Mouse (Mus musculus) cerebellum, adult 2 months (tissue): Measurements from ENCODE around the gene Zbtb7a.

ENCODE experiments used
- CTCF ChIP-seq: fragments of 200-500 bp; IDR thresholded peaks from 2 replicates; pipeline ENCODE4 v1.5.1; 2011; ENCODE audit warnings: low read depth, mild to moderate bottlenecking, control low read depth, low read length, moderate library complexity, borderline replicate concordance; ENCODE audit not compliant: insufficient read depth
- POLR2A ChIP-seq: fragments of 200-500 bp; IDR thresholded peaks from 2 replicates; pipeline ENCODE4 v1.6.1; 2011; ENCODE audit warnings: low read length, control low read depth, borderline replicate concordance; ENCODE audit not compliant: insufficient read depth

DNA sequence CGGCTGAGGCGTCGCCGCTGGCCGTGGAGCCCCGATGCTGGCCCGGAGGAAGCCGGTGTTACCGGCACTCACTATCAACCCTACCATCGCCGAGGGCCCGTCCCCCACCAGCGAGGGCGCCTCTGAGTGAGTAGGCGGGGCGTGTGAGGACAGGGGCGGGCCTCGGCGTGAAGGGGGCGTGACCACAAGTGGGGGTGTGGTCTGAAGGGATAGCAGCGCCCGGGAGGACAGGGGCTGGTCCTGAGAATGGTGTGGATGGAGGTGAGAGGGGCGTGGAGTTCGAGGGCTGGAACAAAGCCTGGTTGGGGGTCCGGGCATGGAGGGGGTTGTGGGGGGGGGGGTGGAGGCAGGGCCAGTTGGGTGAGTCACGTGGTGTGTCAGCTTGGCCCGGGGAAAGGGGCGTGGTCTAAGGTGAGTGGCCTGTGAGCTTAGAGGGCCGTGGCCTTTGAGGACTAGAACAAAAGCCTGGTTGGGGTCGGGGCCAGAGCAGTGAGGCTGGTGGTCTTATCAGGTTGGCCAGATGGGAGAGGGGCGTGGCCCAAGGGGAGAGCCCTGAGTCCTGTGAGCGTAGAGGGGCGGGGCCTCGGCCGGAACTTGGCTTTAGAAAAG lies 28.8 kb upstream of the Zbtb7a start:
- TF ChIP-seq POLR2A (no peak), CTCF (no peak)
